10 mouse cellular contexts compared by ENCODE assay signal in the genomic region with DNA sequence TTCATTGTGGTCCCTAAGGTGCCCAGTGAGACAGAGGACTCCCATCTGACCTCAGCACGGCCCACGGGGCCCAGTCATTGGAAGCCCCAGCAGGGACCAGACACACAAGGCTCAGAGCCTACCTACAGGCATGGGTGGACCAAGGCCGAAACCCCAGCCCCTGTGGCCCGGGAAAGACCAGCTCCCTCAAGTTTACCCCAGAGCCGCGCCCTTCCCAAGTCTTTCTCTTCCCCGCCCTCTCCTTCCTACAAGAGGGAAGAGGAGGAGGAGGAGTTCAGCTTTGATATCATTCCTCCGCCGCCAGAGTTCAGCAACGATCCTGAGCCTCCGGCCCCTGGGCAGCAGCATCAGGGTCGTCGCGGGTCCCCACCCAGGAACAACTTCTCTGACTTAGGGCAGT. TPM values are rescaled to one million over a fixed set of nuclear protein-coding genes. Genes with fewer than 3 reads are reported as not detected.
DNase-seq lines count a peak whose midpoint lies in the region; ATAC-seq and TF ChIP-seq lines count a peak whose summit lies in the region.
"Had no signal": no experiment of that assay in that cellular context is flagged by ENCODE, and none has a peak within 500 bp of the region (broad histone marks: within the 10 kb centered on the region; RNA-seq: fewer than 3 reads in every experiment).

No protein-coding gene starts in this region.

- no peak for ATAC-seq in lung, embryonic 15.5 days (ENCODE audit: borderline replicate concordance, extremely low read depth, low FRiP score, low TSS enrichment)
- no peak for ATAC-seq in forebrain, embryonic 14.5 days
- ATAC-seq in limb, embryonic 13.5 days (ENCODE audit: low FRiP score, low read depth) = no peak
- ATAC-seq: Patski had no signal

- H3K4me2 ChIP-seq in lung, embryonic 15.5 days = peak overlapping the region; percentile 35
- 0 out of 2 replicates have a peak overlapping the region, but pooled peaks have one; percentile 3 for H3K4me2 ChIP-seq in forebrain, embryonic 14.5 days (ENCODE audit: low read length)
- peak overlapping the region; percentile 53 for H3K4me2 ChIP-seq in limb, embryonic 13.5 days (replicated peaks)

- H3K36me3 ChIP-seq in lung, embryonic 15.5 days = no peaks in the 10 kb centered on the region
- no peaks in the 10 kb centered on the region for H3K36me3 ChIP-seq in forebrain, embryonic 14.5 days (ENCODE audit: control insufficient read depth, insufficient read depth, low read length)
- no peaks in the 10 kb centered on the region for H3K36me3 ChIP-seq in limb, embryonic 13.5 days
- H3K36me3 ChIP-seq in small intestine, adult 2 months (ENCODE audit: control insufficient read depth, insufficient read depth, low read length) = peaks cover 41% of the 10 kb centered on the region

- H3K4me1 ChIP-seq in lung, embryonic 15.5 days = peaks cover 39% of the 10 kb centered on the region
- peaks cover 7% of the 10 kb centered on the region for H3K4me1 ChIP-seq in forebrain, embryonic 14.5 days (ENCODE audit: control insufficient read depth, insufficient read depth, low read length)
- H3K4me1 ChIP-seq in limb, embryonic 13.5 days = peaks cover 30% of the 10 kb centered on the region
- H3K4me1 ChIP-seq in small intestine, adult 2 months (ENCODE audit: control insufficient read depth, insufficient read depth, insufficient read length, low read length) = peaks cover 18% of the 10 kb centered on the region

- no peak overlapping the region for H3K27ac ChIP-seq in lung, embryonic 15.5 days
- H3K27ac ChIP-seq in forebrain, embryonic 14.5 days (ENCODE audit: low read depth, low read length) = no peak overlapping the region
- no peak overlapping the region for H3K27ac ChIP-seq in limb, embryonic 13.5 days
- H3K27ac ChIP-seq in small intestine, adult 2 months (ENCODE audit: insufficient read depth, low read depth, low read length) = no peak overlapping the region

- intact Hi-C loops in left cerebral cortex, postnatal 14 days (cut with DNase I) = no loop called here

- peaks cover 38% of the 10 kb centered on the region for H3K27me3 ChIP-seq in lung, embryonic 15.5 days
- H3K27me3 ChIP-seq in forebrain, embryonic 14.5 days (replicated peaks; ENCODE audit: control insufficient read depth, insufficient read depth, low read length) = peaks cover 28% of the 10 kb centered on the region
- H3K27me3 ChIP-seq in limb, embryonic 13.5 days = peaks cover 78% of the 10 kb centered on the region
- no peaks in the 10 kb centered on the region for H3K27me3 ChIP-seq in small intestine, adult 2 months (ENCODE audit: control insufficient read depth, insufficient read depth, low read length)
- H3K27me3 ChIP-seq: Patski had no signal

- no peak overlapping the region for H3K9ac ChIP-seq in lung, embryonic 15.5 days
- no peak overlapping the region for H3K9ac ChIP-seq in forebrain, embryonic 14.5 days (ENCODE audit: low read length)
- H3K9ac ChIP-seq in limb, embryonic 13.5 days = no peak overlapping the region

- no peak for DNase-seq in lung, postnatal 4 days
- no peak for DNase-seq in forebrain, embryonic 14.5 days (ENCODE audit: low spot score)
- DNase-seq in right cerebral cortex, postnatal 36 days (ENCODE audit: low spot score in 2 of 2) = no peak
- no peak for DNase-seq in layer of hippocampus, postnatal 25 days (ENCODE audit: extremely low spot score in 1 of 2, low spot score in 1 of 2)
- DNase-seq in left cerebral cortex, postnatal 14 days (ENCODE audit: low spot score in 2 of 2) = no peak

- 34% methylated on average over 14 of the region's 14 CpGs for WGBS in lung, embryonic 15.5 days
- 19% methylated on average over 11 of the region's 14 CpGs for WGBS in forebrain, embryonic 14.5 days
- WGBS in limb, embryonic 13.5 days = 28% methylated on average over 14 of the region's 14 CpGs
- 60% methylated on average over 14 of the region's 14 CpGs for WGBS in small intestine, adult 2 months

- H3K4me3 ChIP-seq in lung, embryonic 15.5 days = no peak overlapping the region; the same call in 1 of the 2 replicates
- H3K4me3 ChIP-seq in forebrain, embryonic 14.5 days (ENCODE audit: low read depth, low read length) = no peak overlapping the region
- H3K4me3 ChIP-seq in limb, embryonic 13.5 days = peak overlapping the region; percentile 29
- peak overlapping the region; percentile 51 for H3K4me3 ChIP-seq in small intestine, adult 2 months (ENCODE audit: low read depth, low read length)

- TF ChIP-seq POLR2A in small intestine, adult 2 months (IDR thresholded peaks at IDR 0.05; ENCODE audit: low read depth, low read length) = no peak

- TF ChIP-seq CTCF in small intestine, adult 2 months (IDR thresholded peaks at IDR 0.05; ENCODE audit: extremely low read depth, insufficient read length, insufficient replicate concordance, low read depth, low read length) = no peak

- H3K9me3 ChIP-seq in lung, embryonic 15.5 days = no peaks in the 10 kb centered on the region
- no peaks in the 10 kb centered on the region for H3K9me3 ChIP-seq in forebrain, embryonic 14.5 days (replicated peaks; ENCODE audit: control insufficient read depth, low read length)
- H3K9me3 ChIP-seq in limb, embryonic 13.5 days = no peaks in the 10 kb centered on the region

RNA-seq across cellular contexts. Expression of a gene that starts 30.9 kb away (rescaled TPM):
- polyA plus RNA-seq in lung, embryonic 15.5 days (2015; fragmentation: Nextera tagmentation; extraction: Ambion mirVana) = 0.14 and 0.45 TPM in 2 replicates
- polyA plus RNA-seq in forebrain, embryonic 14.5 days (2014; fragmentation: Nextera tagmentation; extraction: Ambion mirVana) = 0.61 and 0.69 TPM in 2 replicates
- polyA plus RNA-seq in limb, embryonic 13.5 days (2015; fragmentation: Nextera tagmentation; extraction: Ambion mirVana) = 0.24 TPM in 1 of 2 replicates, not detected in the other
- 0.08 TPM in 1 of 2 replicates, not detected in the other for polyA plus RNA-seq in small intestine, adult 2 months (2012; rRNA removed)
- total RNA-seq in layer of hippocampus, postnatal 25 days (2021) = not detected
- not detected for total RNA-seq in left cerebral cortex, postnatal 14 days (2021)
- total RNA-seq: heart, postnatal 14 days had no signal

RNA-seq across cellular contexts. Expression of a gene that starts 31.6 kb away (rescaled TPM):
- polyA plus RNA-seq in lung, embryonic 15.5 days (2015; fragmentation: Nextera tagmentation; extraction: Ambion mirVana) = 2.0 and 2.4 TPM in 2 replicates
- 0.18 TPM in 1 of 2 replicates, not detected in the other for polyA plus RNA-seq in forebrain, embryonic 14.5 days (2014; fragmentation: Nextera tagmentation; extraction: Ambion mirVana)
- polyA plus RNA-seq in limb, embryonic 13.5 days (2015; fragmentation: Nextera tagmentation; extraction: Ambion mirVana) = 0.66 and 0.99 TPM in 2 replicates
- 21.8 and 27.3 TPM in 2 replicates for polyA plus RNA-seq in small intestine, adult 2 months (2012; rRNA removed)
- under 1 TPM; 0.19 to 0.52 TPM for total RNA-seq in layer of hippocampus, postnatal 25 days (2021)
- under 1 TPM; 0.23 to 0.59 TPM for total RNA-seq in left cerebral cortex, postnatal 14 days (2021)

RNA-seq across cellular contexts. Expression of a gene that starts 34.0 kb away (rescaled TPM):
- 25.6 and 32.3 TPM in 2 replicates for polyA plus RNA-seq in lung, embryonic 15.5 days (2015; fragmentation: Nextera tagmentation; extraction: Ambion mirVana)
- polyA plus RNA-seq in forebrain, embryonic 14.5 days (2014; fragmentation: Nextera tagmentation; extraction: Ambion mirVana) = 24.0 and 25.9 TPM in 2 replicates
- 34.6 and 34.9 TPM in 2 replicates for polyA plus RNA-seq in limb, embryonic 13.5 days (2015; fragmentation: Nextera tagmentation; extraction: Ambion mirVana)
- polyA plus RNA-seq in small intestine, adult 2 months (2012; rRNA removed) = 6.2 and 13.3 TPM in 2 replicates
- total RNA-seq in layer of hippocampus, postnatal 25 days (2021) = 10 to 100 TPM; 15.9 to 19.1 TPM
- total RNA-seq in left cerebral cortex, postnatal 14 days (2021) = 10 to 100 TPM; 14.6 to 17.1 TPM

RNA-seq across cellular contexts. Expression of a gene that starts 36.8 kb away (rescaled TPM):
- polyA plus RNA-seq in lung, embryonic 15.5 days (2015; fragmentation: Nextera tagmentation; extraction: Ambion mirVana) = 286 and 294 TPM in 2 replicates
- 60.6 and 67.2 TPM in 2 replicates for polyA plus RNA-seq in forebrain, embryonic 14.5 days (2014; fragmentation: Nextera tagmentation; extraction: Ambion mirVana)
- 392 and 402 TPM in 2 replicates for polyA plus RNA-seq in limb, embryonic 13.5 days (2015; fragmentation: Nextera tagmentation; extraction: Ambion mirVana)
- polyA plus RNA-seq in small intestine, adult 2 months (2012; rRNA removed) = 49.9 and 54.9 TPM in 2 replicates
- 10 to 100 TPM; 30.2 to 39.9 TPM for total RNA-seq in layer of hippocampus, postnatal 25 days (2021)
- total RNA-seq in left cerebral cortex, postnatal 14 days (2021) = 10 to 100 TPM; 30.1 to 30.7 TPM

Comparison
In these comparisons a context has a peak if more than half of its experiments do, and no peak if none do; other contexts are left out.
1. H3K4me2 ChIP-seq: peak in every context shown above with its lines; median percentile 53 in limb, embryonic 13.5 days; 35 in lung, embryonic 15.5 days; 3 in forebrain, embryonic 14.5 days.
2. H3K4me3 ChIP-seq: peak in limb, embryonic 13.5 days (single experiment) and small intestine, adult 2 months (single experiment); none in lung, embryonic 15.5 days (single experiment) and forebrain, embryonic 14.5 days (single experiment).